Mouse (Mus musculus) ES-E14 (cell line): ENCODE measurements at regions not wholly inside any gene's neighbourhood (a gene's known extent, or its start where the extent isn't known, plus 50 kb on each side); places are given as distances from the start of the nearest gene placed in this dataset.

Experiments used
- CHD2 ChIP-seq: IDR thresholded peaks from 2 replicates; pipeline ENCODE4 v1.6.1; 2014; ENCODE audit warnings: mild to moderate bottlenecking, low read depth, low read length, inconsistent platforms
- HCFC1 ChIP-seq: IDR thresholded peaks from 2 replicates; pipeline ENCODE4 v1.6.1; 2012; ENCODE audit warnings: low read length, inconsistent platforms, borderline replicate concordance; ENCODE audit not compliant: insufficient read depth
- ZC3H11A ChIP-seq: IDR thresholded peaks from 2 replicates; pipeline ENCODE4 v1.6.1; 2012; ENCODE audit warnings: low read depth, mild to moderate bottlenecking, inconsistent platforms, low read length, borderline replicate concordance

GRCm38 (mm10) chr7:78023591-78023990 lies 714.2 kb downstream of the Ntrk3 start:
- TF ChIP-seq HCFC1 (no peak), ZC3H11A (no peak), CHD2 (no peak)
